Mouse (Mus musculus): ENCODE measurements around the gene Zfp963.
A peak's percentile ranks its signal among the peaks of the same experiment; 100 is the strongest.

Gene Zfp963

GRCm38 (mm10) chr8:69749544-69750454 is at the start of gene Zfp963:
TSS of gene Zfp963 (minus strand) at chr8:69749970.
- peak; percentile 98 for DNase-seq (ENCODE audit: low spot score)

DNA sequence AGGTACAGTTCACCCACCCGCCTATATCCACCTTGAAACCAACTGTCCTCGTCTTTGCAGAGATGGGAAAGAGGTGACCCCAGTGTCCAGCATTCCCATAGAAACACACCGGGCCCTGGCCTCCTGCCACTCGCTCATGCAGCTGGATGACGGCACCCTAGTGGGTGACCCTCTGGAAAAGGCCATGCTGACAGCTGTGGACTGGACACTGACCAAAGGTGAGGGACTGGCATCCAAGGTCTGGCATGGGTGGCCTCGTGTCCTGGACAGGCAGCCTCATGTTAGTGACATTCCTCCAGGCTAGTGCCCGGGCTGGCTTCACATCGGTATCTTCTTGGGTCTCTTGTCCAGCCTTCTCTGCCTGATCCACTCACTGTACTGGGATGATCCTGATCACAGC is 49.5 kb upstream of the Zfp963 start:
- DNase-seq (ENCODE audit: low spot score), result no peak

DNA sequence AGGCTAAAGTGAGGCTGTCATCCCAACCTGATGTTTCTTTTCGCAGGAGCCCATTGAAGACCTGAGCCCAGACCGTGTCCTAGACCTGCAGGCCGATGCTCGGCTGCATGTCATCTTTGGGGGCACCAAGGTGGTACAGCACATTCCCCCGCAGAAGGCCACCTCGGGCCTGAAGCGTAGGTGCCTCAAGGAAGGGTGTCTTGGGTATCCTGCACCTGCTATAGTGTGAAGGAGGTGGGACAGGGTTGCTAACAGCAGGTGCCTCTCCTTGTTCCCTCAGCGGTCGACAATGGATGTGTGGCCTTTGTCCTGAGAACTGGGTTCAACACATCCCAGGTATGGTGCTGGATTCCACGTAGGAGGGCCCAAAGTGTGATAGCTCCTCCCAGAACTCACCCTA is 47.9 kb upstream of the Zfp963 start:
- no peak for DNase-seq (ENCODE audit: low spot score)

- DNase-seq (ENCODE audit: low spot score), result no peak
These were observed 47.1 kb upstream of the Zfp963 start for GRCm38 (mm10) chr8:69796721-69797345.

GRCm38 (mm10) chr8:69794901-69795300 is 45.1 kb upstream of the Zfp963 start:
- no peak for DNase-seq (ENCODE audit: low spot score)

GRCm38 (mm10) chr8:69794096-69794495 is 44.3 kb upstream of the Zfp963 start:
- DNase-seq (ENCODE audit: low spot score), result no peak

DNA sequence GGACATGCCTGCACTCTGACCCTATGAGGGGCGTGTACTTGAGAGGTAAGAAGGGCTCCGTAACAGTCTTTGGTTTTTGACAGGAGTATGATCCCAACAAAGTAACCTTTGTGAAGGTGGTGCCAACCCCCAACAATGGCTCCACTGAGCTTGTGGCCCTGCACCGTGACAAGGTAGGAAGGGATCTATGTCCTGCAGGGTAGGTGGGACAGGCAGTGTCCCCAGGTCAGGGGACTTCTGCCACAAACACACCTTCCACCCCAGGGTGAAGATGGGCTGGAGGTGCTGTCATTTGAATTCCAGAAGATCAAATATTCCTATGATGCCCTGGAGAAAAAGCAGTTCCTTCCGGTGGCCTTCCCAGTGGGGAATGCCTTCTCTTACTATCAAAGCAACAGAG is 43.9 kb upstream of the Zfp963 start:
- DNase-seq (ENCODE audit: low spot score), result no peak

- peak; percentile 40 for DNase-seq (ENCODE audit: low spot score)
These were observed 41.8 kb upstream of the Zfp963 start for GRCm38 (mm10) chr8:69791415-69792068.

GRCm38 (mm10) chr8:69790773-69791367 is 41.1 kb upstream of the Zfp963 start, which contains the start of the genes Atp13a1 and Zfp866:
TSS of gene Atp13a1 (plus strand) at chr8:69791163.
TSS of gene Zfp866 (minus strand) at chr8:69791178.
- DNase-seq (ENCODE audit: low spot score), result peak; percentile 88

GRCm38 (mm10) chr8:69790364-69790763 is 40.6 kb upstream of the Zfp963 start:
- no peak for DNase-seq (ENCODE audit: low spot score)

GRCm38 (mm10) chr8:69789731-69790130 is 40.0 kb upstream of the Zfp963 start:
- no peak for DNase-seq (ENCODE audit: low spot score)

- no peak for DNase-seq (ENCODE audit: low spot score)
These were observed 39.3 kb upstream of the Zfp963 start for GRCm38 (mm10) chr8:69789105-69789504.

DNA sequence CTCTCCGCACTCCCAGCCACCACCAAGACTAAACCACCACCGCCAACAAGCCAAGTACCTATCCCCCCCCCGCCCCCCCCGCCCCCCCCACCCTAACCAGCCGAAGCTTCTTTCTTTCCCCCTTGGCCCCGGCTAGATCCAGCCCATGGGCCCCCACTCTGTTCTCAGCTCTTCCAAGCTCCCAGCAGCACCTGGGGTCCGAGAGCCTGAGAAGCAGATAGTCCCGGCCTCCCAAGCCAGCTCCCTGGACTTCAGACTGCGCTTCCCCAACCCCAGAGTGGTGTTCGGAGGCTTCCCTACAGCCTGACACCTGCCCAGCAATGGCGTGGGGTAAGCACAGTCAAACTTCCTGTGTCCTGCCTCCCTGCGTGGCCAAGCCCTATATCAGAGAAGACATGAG is 27.3 kb upstream of the Zfp963 start:
- DNase-seq (ENCODE audit: low spot score), result no peak

DNA sequence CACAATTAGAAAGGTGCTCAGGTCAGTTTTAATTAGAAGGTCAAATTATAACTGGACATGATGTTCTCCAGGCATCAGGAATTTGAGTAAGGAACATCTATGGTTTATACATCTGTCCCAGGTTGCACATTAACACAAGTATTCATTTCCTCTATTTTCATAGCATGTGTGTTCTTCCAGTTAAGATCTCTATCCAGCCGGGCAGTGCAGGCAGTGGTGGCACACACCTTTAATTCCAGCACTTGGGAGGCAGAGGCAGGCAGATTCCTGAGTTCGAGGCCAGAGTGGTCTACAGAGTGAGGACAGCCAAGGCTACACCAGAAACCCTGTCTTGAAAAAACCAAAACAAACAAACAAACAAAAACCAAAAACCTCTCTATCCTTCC is 25.4 kb upstream of the Zfp963 start:
- DNase-seq (ENCODE audit: low spot score), result no peak

- DNase-seq (ENCODE audit: low spot score), result peak; percentile 99
These were observed 24.9 kb upstream of the Zfp963 start, which contains the start of gene Gm20422 for GRCm38 (mm10) chr8:69774503-69775148. TSS of gene Gm20422 (minus strand) at chr8:69774886.

DNA sequence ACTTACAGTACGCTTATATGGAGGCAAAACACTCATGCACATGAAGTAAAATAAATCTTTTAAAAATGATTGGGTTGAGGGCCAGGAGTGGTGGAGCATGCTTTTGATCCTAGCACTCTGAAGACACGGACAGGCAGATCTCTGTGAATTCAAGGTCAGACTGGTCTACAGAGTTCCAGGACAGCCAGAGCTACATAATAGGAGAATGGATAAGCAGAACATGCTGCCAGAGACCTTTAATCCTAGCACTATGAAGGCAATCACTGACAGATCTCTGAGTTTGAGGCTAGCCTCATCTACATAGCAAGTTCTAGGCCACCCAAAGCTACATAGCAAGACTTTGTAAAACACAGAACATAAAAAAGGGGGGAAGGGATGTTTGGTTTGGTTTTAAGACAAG is 22.3 kb upstream of the Zfp963 start:
- no peak for DNase-seq (ENCODE audit: low spot score)

DNA sequence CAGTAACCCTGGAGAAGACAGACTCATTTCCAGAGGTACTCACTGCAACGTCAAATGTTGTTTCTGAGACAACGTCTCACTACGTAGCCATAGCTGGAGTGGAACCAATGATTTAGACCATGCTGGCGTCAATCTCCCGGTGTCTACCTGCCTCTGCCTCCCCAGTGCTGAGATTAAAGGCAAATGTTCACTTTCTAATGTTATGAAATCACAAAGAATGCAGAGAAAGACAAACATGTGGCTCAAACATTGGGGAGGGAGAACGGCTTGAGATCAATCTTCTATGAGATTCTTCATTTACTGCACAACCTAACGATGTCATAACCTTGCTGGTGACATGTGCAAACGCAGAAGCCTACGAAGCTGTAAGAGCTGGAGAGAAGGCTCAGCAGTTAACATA is 21.5 kb upstream of the Zfp963 start:
- DNase-seq (ENCODE audit: low spot score), result no peak

GRCm38 (mm10) chr8:69761814-69762445 is 12.2 kb upstream of the Zfp963 start:
- DNase-seq (ENCODE audit: low spot score), result no peak

GRCm38 (mm10) chr8:69758316-69758715 is 8.5 kb upstream of the Zfp963 start:
- DNase-seq (ENCODE audit: low spot score), result no peak

DNA sequence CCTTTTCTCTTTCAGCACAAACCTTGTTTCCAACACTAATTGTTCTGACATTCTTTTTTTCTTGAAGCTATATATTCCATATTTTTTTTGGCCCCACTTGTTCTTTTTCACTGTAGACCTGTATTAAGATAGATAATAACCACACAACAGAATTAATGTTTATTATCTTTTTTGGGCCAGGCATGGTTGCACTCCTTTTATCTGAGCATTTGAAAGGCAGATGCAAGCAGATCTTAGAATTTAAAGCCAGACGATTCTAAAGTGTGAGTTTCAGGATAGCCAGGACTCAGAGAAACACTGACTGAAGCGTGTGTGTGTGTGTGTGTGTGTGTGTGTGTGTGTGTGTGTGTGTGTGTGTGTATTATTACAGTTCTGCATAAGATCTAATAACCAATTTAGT is 2.7 kb upstream of the Zfp963 start:
- DNase-seq (ENCODE audit: low spot score), result no peak

DNA sequence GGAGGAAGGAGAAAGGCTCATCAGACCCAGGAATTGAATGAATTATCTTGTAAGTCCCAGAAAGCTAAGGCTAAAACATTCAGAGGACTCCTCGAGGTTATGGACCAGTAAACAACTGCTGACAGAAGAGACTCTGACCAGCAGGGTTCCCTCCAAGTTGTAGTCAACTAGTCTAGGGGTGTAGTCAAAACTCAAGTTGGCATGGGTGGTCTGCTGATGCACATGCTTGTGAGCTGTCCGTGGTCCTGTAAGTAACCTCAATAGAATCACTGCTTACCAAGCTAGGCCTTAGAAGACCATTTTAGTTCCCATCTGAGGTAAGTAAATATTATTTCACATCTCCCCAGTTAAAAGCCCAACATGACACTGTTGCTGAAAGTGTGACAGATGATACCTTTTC is 8.5 kb downstream of the Zfp963 start:
- DNase-seq (ENCODE audit: low spot score), result no peak
